Mouse (Mus musculus) neutrophil, adult 5-6 weeks (primary cell): Measurements from ENCODE around the gene Tbc1d22b. TPM values are rescaled to one million over a fixed set of nuclear protein-coding genes. Genes with fewer than 3 reads are reported as not detected.
"Not testable (repeated sequence)": the region's sequence is repeated elsewhere in the genome, so short reads cannot be mapped to it uniquely, and the experiment has no call there.

ENCODE experiments used
- ATAC-seq: fragments of 151-379, 151-347 bp; 2 replicates; pipeline ENCODE4 v1.8.0; 2017; ENCODE audit warnings: mild to moderate bottlenecking, moderate TSS enrichment; ENCODE audit not compliant: insufficient number of reproducible peaks, poor library complexity, low FRiP score, severe bottlenecking; ENCODE audit errors: extremely low read depth
- total RNA-seq: library from RNA; stranded (forward); fragments of 200-1000 nt; gene quantifications from 2 replicates; pipeline ENCODE4 v1.2.3, GENCODE M21; 2017

The Tbc1d22b gene
- total RNA-seq, 1 experiment from 2014 or later = 9.9 TPM

DNA sequence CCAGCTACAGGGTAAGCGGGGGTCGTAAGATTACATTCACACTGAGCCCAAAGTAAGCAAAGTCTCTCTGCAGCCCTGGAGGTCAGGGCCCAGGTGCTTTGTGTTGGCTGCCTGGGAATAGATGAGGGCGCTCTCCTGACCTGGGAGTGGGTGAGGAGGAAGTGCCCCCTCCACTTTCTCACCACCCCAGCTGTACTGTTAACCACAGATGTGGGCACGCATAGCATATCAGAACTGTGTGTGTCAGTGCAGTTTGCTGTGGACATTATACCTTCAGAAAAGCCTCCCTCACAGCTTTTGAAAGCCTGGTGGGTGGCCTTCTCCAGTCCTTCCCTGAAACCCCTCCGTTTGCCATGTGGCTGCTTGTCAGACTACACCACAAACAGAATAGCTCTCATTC is 34.7 kb downstream of the Tbc1d22b start:
- no peak for ATAC-seq

DNA sequence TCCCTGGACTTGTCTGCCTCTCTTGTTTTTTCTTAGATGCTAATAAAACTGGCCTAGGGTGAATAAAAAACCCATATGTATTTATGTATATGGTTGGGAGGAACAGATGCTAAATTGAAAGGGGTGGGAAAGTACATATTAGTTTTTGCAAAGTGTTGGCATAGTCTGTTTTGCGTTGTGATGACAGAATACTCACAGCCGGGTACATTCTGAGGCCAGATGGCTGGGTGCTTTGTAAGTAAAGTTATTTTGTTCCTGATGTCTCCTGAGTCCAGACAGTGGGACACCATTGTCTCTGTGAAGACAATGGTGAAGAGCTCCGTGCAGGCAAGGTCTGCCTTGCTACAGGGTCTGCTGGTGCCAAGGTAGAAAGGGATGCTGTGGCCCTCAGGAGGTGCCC is 35.2 kb downstream of the Tbc1d22b start:
- no peak for ATAC-seq

DNA sequence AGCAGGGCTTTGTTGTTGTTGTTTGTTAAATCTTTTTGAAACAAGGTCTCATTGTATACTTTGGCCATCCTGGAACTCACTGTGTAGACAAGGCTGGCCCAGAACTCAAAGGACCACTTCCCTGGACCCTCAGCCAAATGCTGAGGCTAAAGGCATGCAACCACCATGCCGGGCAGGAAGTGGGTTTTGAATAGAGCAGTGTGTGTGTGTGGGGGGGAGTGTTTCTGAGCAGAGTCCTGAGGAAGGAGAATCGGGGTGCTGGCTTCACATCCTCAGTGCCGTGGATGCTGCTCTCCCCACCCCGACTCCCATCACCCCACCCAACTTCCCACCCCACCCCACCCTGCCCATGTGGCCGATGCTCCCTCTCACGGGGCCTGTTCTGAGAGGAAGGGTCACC is 35.9 kb downstream of the Tbc1d22b start:
- no peak for ATAC-seq

DNA sequence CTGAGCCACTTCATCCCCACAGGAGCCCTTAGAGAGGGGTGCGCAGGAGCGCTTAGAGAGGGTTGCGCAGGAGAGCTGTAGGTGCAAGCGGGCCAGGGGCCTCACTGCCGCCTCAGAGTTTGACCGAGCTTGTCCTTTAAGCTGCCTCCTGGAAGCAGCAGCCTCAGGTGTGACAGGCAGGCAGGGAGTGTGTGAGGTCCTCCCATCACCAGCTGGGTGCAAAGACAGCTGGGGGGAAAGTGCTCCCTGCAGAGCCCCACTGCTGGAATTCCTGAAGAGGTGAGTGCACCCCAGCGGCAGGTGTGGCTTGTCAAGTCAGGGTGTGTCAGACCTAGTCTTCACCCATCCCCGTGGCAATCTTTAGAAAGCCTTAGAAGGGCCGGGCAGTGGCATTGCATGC is 37.3 kb downstream of the Tbc1d22b start:
- no peak for ATAC-seq

DNA sequence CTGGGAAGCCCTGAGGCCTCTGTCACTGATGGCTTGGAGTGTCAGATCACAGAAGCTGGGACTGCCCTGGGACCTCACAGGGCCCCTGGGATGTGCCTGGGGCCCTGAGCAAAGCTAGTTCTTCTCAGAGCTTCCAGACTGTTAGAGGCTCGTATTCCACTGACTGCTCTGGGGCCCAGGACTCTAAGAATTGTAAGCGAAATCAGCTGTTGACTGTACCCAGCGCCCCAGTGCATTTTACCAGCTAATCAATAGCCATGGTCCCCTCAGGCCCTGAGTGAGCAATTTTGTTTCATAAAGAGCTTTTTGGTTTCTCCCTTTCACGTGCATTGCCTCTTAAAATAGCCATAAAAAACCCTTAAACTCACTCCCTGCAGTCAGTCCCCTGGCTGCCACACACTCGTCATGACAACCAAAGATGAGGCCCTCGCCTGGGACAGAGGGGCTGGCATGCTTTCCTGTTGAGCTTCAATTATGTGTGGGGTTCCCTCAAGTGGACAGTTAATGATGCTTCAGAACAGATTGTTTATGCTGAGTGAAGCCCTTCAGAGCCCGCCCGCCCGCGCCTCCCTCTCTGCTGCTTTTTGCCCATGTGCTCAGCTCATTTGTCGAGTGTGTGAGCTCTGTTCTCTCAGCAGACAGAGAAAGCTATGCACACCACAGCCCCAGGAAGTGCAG is 39.8 kb downstream of the Tbc1d22b start:
- no peak for ATAC-seq

DNA sequence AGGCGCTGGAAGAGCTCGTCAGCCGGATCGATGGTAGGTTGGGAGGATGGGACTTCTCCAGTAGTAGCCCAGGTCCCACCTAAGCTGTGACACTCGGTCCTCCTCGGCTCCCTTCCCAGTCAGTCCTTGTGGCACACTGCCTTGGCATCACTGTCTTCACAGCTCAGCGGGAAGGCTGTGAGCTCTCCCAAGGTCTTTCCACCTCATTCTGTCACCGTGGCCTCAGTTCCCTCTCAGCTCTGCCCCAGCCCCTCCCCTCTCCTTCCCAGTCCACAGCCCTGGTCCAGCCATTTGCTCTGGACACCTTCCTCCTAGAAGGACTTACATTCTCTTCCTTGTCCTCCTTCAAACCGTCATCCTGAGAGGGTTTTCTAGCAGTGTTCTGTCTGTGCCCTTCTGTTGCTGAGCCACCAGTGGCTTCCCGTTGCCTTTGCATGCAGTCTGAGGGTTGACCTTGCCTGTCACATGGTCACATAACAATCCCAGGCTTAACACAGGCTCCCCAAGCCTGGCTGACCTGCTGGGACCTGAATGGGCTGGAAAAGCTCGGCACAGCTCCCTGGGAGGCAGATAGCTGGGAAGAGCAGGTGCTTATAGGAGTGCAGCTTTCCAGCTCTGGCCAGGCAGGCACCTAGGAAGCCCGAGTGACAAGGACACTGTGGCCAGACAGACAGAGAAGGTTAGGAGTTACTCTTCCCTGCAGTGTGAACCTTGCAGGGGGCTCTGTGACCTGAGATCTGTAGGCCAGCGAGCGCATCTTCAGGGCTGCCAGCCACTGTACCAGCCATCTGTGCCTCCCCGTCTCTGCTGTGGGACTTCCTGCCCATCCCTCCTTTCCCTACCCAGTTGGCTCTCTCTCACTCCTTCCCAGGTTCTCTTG is 46.5 kb downstream of the Tbc1d22b start:
- ATAC-seq = no peak

DNA sequence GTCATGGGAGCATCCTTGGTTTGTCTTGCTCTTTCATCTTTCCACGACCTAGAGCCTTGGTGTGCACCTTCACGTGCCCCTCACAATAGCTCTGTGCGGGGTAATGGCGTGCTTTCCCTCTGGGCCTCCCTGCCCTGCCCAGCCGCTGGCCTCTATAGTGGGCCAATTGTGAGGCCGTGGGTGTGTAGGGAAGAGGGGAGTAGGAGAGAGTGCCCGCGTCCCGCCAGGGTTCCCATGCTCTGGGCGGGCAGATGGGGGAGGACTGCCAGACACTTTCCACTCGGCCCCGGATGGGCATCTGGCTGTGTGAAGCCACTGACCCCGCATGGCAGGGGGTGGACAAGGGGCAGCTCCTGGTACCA is 47.2 kb downstream of the Tbc1d22b start:
- no peak for ATAC-seq

DNA sequence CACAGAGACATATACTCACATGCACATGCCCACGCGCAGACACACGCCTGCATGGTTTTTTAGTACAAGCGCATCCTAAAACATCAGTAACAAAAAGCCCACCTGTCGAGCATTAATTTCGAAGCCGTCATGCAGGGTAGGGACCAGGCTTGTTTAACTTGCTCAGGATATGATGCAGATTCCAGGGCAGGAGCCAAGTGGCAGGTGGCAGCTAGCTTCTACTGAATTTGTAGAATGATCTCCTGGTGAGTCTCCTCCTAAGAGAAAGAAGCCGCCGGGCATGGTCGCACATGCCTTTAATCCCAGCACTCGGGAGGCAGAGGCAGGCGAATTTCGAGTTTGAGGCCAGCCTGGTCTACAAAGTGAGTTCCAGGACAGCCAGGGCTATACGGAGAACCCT is 49.5 kb downstream of the Tbc1d22b start:
- no peak for ATAC-seq

DNA sequence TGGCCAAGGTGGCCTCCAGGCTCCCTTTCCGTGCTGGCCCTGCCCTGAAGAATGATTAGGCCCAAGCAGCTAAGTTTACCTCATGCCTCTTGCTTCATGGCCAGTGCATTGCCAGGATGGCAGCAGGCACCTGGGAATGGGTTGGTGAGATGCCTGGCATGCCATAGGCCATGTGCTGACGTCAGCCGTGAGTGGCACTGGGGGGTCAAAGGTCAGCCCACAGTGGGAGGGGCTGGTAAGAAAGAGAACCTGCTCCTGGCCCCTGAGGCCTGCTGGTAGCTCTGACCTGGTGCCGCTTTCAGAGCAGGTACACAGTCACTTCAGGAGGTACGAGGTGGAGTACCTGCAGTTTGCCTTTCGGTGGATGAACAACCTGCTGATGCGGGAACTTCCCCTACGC is 50.0 kb downstream of the Tbc1d22b start:
- no peak for ATAC-seq

DNA sequence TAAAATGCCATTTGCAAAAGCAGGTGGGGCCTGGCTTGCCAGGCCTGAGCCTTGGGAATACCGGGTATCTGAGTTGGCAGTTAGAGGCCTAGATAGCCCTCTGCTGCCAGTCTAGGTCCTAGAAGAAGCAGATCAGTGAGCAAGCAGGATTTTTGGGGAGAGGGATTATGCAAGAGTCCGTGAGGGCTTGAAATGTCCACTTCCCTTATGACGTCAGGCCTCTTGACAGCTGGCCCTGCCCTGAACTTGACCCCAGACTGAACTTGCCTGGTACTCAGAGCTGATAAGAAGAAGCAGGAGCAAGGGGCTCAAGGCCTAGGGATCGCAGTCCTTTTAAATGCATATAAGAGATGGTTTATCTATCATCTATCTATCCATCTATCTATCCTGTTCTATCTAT is 51.8 kb downstream of the Tbc1d22b start:
- peak; percentile 81 for ATAC-seq

DNA sequence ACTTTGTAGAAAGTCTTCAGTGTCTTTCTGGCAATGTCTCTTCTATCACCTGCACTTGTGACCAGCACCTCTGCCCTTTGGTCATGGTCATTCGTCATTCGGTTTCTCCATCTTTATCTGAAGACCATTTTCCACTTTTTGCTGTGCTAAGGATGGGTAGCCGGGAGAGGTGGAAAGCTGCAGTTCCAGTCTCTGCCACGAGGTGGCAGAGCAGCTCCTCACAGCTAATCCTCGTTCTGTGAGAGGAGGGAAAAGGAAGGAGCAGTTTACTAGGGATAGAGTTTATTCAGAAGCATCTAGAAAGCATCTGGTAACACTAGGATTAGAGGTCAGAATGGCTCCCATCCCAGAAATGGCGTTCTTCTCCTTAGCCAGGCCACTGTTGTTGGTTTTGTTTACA is 53.7 kb downstream of the Tbc1d22b start:
- peak; percentile 28; the same call in 1 of the 2 replicates for ATAC-seq

DNA sequence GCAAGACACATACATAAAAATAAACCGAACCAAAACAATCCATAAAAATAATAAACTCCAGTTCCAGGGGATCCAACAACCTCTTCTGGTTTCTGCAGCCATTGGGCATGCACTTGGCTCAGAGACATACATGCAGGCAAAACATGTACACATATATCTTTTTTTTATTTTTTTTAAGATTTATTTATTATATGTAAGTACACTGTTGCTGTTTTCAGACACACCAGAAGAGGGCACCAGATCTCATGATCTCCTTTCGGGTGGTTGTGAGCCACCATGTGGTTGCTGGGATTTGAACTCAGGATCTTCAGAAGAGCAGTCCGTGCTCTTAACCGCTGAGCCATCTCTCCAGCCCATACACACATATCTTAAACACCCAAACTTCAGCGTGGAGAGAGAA is 63.9 kb downstream of the Tbc1d22b start:
- not testable (repeated sequence) for ATAC-seq

DNA sequence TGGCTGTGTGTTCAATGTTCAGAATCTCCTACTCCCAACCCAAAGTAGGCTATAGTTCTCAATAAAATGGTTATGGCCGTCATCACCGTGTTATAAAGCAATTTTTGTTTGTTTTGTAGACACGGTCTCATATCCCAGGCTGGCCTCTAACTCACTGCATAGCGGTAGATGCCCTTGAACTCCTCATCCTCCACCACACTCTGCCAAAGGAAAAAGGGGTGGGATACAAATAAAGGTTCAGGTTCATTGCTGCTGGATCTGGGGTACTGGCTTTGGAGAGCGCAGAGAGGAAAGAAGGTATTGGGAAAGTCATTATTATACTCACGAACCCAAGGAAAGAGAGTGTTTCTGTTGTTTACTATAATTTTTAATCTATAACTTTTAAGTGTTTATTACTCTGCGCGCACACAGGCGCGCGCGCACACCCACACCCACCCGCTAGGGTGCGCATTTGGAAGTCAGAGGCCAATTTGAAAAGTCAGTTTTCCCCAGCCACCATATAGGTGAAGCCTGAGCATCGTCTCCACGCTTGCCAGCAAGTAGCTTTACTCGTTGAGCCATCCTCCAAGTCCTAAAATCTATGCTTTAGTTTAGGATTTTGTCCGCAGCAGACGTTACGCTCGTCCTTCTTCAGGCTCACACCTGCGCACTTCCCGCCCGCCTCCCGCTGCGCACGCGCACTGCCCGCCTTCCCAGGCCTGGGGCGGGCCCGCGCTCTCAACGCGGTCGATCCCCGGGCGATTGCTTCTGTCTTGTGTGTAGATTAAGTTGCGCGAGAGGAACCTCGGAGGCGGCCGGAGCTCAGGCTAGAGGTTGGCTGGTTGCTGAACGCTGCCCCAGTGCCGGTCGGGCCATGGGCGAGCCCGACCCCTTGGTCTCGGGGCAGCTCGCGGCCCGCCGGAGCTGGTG is 64.8 kb downstream of the Tbc1d22b start, which contains the start of the genes Rnf8 and Gm28043:
Gene Rnf8 (plus strand): TSS at position 676 of the 909 bp plus-strand sequence.
Gene Gm28043 (plus strand): TSS at position 762 of the 909 bp plus-strand sequence.
- ATAC-seq = peak; percentile 89

DNA sequence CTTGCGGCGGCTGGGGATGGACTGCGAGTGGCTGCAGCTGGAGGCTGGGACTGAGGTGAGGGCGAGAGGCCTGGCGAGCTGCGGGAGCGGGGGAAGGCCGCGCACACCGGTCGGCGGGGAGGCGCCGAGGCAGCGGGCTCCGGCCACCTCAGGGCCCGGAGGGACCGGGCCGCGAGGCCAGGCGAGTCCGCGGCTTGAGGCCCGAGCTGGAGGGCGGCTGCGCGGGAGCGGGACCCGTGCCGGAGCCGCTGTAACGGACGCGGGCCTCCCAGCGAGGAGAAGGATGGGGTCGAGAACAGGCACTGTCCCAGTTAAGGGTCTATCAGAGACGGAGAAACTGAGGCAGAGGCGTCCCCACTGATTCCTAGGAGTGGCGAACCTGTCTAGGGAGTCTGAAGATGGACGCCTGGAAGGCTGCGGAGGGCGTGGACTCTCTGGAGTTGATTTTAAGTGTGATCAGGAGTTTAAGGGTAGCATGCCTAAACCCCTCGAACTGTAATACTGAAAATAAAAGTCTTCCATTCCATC is 65.5 kb downstream of the Tbc1d22b start:
- ATAC-seq = no peak

DNA sequence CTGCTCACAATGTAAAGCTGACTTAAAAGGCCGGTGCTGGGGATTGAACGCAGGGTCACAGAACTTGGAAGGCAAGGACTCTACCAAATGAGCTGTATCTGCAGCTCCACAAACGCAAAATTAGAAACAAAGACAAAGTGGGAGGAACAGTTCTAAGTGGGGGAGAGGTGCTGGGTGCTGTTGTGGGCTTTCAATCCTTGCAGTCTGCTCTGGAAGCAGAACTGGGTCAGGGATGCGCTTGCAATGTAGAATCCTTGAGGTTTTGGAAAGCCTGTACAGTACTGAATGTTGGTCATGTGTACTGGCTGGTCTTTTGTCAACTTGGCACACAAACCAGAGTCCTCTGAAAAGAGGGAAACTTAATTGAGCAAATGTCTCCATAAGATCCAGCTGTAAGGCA is 66.0 kb downstream of the Tbc1d22b start:
- ATAC-seq = no peak

DNA sequence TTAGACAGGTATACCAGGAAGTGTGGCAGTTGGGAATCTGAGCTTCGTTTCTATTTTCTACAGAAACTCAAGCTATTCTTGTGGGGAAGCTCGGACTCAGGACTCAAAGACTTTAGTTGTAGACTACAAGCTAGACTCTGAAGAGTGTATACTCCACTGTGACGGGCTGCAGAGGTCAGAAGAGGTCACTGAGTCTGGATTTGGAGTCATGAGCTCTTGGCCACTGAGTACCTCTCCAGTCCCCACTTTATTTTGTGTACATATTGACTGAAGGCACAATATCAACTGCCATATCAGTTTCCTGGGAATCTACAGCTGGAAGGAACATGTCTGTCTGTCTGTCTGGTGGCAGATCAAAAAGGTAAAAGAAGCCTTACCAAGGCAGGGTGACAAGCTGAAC is 69.6 kb downstream of the Tbc1d22b start:
- no peak for ATAC-seq

DNA sequence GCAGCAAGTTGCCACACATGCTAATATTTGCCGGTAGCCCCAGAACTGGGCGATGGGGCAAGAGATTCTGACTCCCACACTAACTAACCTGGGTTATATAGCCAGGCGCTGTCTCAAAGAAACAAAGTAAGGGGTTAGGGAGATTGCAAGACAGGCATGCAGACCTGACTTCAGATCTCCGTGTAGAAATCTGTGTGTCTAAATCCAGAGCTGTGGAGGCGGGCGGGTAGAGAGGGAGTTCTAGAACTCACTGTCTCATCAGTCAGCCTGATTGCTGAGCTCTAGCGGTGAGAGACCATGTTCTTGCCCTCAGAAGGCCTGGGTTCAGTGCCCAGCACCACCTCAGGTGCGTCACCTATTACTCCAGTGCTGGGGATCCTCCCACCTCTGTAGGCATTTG is 73.9 kb downstream of the Tbc1d22b start:
- ATAC-seq = no peak

DNA sequence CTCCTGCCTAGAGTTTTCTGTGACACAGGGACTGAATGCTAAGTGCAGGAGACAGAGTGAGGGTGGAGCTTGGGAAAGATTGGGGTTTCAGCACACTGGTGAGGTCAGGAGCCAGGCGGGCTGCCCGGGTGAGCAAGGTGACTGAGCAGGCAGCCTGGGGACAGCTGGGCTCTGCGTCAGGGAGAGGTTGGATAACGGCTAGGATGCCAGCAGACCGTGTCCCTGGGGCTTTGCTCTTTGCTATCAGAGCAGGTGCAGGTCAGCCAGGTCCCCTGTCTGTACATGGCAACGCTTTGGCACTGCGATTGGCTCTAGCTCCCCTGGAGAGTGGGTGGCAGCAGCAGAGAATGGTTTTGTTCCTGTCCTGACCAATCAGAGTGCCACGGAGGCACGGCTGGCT is 77.7 kb downstream of the Tbc1d22b start:
- no peak for ATAC-seq

DNA sequence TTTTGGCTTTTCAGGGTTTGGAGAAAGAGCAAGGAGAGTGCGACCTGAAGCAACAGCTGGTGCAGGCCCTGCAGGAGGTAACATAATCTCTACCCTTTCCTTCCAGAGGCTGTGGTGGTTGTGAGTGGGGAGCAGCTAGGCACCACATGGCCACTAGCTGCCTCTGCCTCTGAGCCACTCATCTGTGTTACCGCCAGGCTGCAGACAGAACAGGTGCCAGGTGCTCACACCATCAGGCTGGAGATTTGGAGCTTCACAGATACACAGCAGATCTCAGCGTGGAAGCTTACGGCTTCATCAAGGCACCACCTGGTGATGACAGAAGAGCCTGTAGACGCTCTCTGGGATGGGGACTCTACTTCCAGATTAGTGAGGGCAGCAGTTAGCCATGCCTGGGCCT is 79.4 kb downstream of the Tbc1d22b start:
- ATAC-seq = no peak
